Mouse (Mus musculus): ENCODE measurements around the gene Itgb5. TPM values are rescaled to one million over a fixed set of nuclear protein-coding genes. Genes with fewer than 3 reads are reported as not detected.

Gene Itgb5
- polyA plus RNA-seq, 1 experiment from 2014 or later, result 21.3 TPM

DNA sequence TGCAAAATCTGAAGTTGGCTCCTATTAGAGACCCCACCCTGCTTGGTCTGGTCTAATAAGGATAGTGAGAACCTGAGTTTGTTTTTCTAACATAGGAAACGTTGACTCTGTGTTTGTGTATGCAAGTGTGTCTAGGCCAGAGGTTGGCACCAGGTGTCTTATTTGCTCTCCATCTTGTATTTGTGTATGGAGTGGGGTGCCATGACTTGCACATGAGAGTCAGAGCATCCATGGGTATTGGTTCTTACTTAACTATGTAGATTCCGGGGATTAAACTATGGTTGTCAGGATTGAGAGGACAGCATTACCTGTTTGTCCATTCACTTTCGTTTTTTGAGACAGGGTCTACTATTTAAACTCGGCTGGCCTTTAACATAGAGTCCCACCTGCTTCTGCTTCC lies 123.5 kb downstream of the Itgb5 start:
- H3K27me3 ChIP-seq, result no peaks in the 10 kb centered on the region
- no peak overlapping the region for H3K4me3 ChIP-seq
- peaks cover 39% of the 10 kb centered on the region for H3K36me3 ChIP-seq
- no peak overlapping the region for H3K27ac ChIP-seq (replicated peaks)
- H3K4me2 ChIP-seq, result no peak overlapping the region
- no peaks in the 10 kb centered on the region for H3K4me1 ChIP-seq (replicated peaks)
- 91% methylated on average over 4 of the region's 4 CpGs for WGBS
- no peaks in the 10 kb centered on the region for H3K9me3 ChIP-seq
- no peak for ATAC-seq (ENCODE audit: low FRiP score, low read depth)
- no peak overlapping the region for H3K9ac ChIP-seq

DNA sequence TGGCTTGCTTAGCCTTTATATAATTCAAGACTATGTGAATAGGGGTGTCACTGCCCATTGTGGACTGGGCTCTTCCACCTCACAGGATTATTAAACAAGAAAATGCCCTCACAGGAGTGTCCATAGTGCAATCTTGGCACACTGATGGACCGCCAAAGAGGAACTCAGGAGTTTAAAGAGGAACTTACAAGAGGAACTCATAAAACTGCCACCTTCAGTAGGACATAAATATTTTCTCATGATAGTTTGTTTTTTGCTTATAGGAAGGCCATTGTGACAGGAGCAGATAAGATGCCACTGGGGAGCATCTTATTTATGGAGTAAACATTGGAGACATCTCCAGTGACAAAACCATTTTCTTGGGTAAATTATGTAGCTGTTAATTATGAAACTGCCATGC lies 125.3 kb downstream of the Itgb5 start:
- H3K4me2 ChIP-seq, result no peak overlapping the region
- no peak overlapping the region for H3K9ac ChIP-seq
- no peaks in the 10 kb centered on the region for H3K27me3 ChIP-seq
- ATAC-seq (ENCODE audit: low FRiP score, low read depth), result no peak
- no peak overlapping the region for H3K4me3 ChIP-seq
- no peaks in the 10 kb centered on the region for H3K9me3 ChIP-seq
- peaks cover 49% of the 10 kb centered on the region for H3K36me3 ChIP-seq
- no peak overlapping the region for H3K27ac ChIP-seq (replicated peaks)
- 92% methylated on average over 1 of the region's 1 CpGs for WGBS
- no peaks in the 10 kb centered on the region for H3K4me1 ChIP-seq (replicated peaks)

- Histone ChIP-seq H3K4me3 (no peak overlapping the region), H3K9ac (no peak overlapping the region), H3K27me3 (no peaks in the 10 kb centered on the region), H3K4me2 (no peak overlapping the region), H3K9me3 (no peaks in the 10 kb centered on the region), H3K4me1 (replicated peaks) (peaks cover 13% of the 10 kb centered on the region), H3K36me3 (peaks cover 33% of the 10 kb centered on the region), H3K27ac (replicated peaks) (no peak overlapping the region)
- WGBS, result 92% methylated on average over 6 of the region's 6 CpGs
- ATAC-seq (ENCODE audit: low FRiP score, low read depth), result no peak
These were observed 134.0 kb downstream of the Itgb5 start for GRCm38 (mm10) chr16:33963509-33963908.

DNA sequence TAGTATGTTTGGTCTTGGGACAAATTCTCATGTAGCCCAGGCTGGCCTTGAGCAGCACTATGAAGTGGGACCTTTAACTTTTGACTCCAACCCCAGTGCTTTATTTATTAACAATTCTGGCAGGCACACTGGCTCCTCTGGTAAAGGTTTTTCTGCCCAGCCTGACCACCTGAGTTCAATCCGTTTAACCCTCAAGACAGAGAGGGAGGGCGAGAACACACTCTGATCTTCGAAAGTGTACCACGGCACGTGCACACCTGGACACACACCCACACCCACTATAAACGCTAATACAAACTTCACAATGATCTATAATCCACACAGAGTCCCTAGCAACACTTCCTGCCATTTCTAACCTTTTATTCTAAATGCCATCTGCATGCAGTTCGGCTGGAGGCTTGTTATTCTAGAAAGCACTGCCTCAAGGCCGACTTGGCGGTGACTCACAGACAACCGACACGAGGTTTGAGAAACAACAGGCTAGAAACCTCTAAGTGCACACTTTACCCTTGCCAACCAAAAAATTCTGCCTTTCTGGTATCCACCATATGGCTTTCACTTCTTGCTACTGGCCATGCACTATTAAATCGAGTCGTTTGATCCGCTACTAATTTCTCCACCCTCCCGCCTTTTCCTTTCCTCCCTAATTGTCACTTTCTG lies 136.5 kb downstream of the Itgb5 start:
- no peak for ATAC-seq (ENCODE audit: low FRiP score, low read depth)
- peaks cover 11% of the 10 kb centered on the region; the same call in 1 of the 2 replicates for H3K36me3 ChIP-seq
- peak overlapping the region; percentile 75 for H3K9ac ChIP-seq
- H3K27me3 ChIP-seq, result no peaks in the 10 kb centered on the region
- no peaks in the 10 kb centered on the region for H3K9me3 ChIP-seq
- peak overlapping the region; percentile 76 for H3K4me3 ChIP-seq
- 17% methylated on average over 15 of the region's 15 CpGs for WGBS
- peak overlapping the region; percentile 73 for H3K4me2 ChIP-seq
- 0 out of 2 replicates have a peak overlapping the region, but pooled peaks have one; percentile 32 for H3K27ac ChIP-seq (replicated peaks)
- peaks cover 13% of the 10 kb centered on the region for H3K4me1 ChIP-seq (replicated peaks)

DNA sequence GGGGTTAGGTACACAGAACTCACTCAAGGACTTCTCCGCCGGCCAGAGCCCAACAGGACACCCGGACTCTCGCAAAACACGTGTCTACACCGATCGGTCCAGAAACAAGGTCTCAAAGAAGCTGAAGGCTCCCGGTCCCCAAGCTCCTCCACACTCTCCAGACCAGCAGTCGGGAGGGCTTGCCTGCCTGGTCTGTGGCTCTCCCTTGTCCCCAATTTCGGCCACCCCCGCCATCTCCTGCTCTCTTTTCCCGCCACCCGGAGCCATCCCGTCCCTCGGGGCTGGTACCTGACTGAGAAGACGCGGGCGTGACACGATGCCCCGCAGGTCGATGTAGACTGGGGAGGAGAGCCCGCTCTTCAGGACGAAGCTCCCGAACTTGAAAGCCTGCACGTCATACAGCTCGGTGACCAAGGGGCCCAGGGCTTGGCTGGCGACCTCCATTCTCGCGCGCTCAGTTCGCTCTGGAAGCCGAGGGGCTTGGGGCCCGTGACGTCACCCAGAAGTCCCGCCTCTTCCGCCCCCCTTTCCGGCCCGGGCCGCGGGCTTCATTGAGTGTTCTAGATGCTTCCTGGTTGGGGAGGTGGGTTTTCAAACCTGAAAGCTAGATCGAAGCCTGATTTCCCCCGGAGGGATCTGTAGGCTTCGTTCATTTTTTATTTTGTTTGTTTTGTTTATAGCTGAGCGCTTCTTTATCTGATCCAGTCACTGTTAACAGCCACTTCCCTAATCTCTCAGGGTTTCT lies 137.2 kb downstream of the Itgb5 start, which contains the start of gene Umps:
Gene Umps, minus strand, starts transcription at position 501 of the 745 bp plus-strand sequence.
- peak; percentile 93 for ATAC-seq (ENCODE audit: low FRiP score, low read depth)
- H3K9ac ChIP-seq, result peak within 1 kb of the TSS; percentile 75
- peak within 1 kb of the TSS; percentile 32 for H3K27ac ChIP-seq (replicated peaks)
- H3K4me3 ChIP-seq, result peak within 1 kb of the TSS; percentile 76
- H3K4me2 ChIP-seq, result peak within 1 kb of the TSS; percentile 73
- H3K9me3 ChIP-seq, result no peaks in the 10 kb centered on the region
- peaks cover 4% of the 10 kb centered on the region; the same call in 1 of the 2 replicates for H3K36me3 ChIP-seq
- no peaks in the 10 kb centered on the region for H3K27me3 ChIP-seq
- peaks cover 13% of the 10 kb centered on the region for H3K4me1 ChIP-seq (replicated peaks)
- 1% methylated on average over 44 of the region's 44 CpGs for WGBS

GRCm38 (mm10) chr16:33967283-33967640 lies 137.8 kb downstream of the Itgb5 start:
- ATAC-seq (ENCODE audit: low FRiP score, low read depth), result peak; percentile 57; the same call in 1 of the 2 replicates
- Histone ChIP-seq H3K27me3 (no peaks in the 10 kb centered on the region), H3K9me3 (no peaks in the 10 kb centered on the region), H3K4me3 (peak overlapping the region; percentile 76), H3K27ac (replicated peaks) (peak overlapping the region; percentile 32), H3K4me1 (replicated peaks) (peaks cover 13% of the 10 kb centered on the region), H3K9ac (peak overlapping the region; percentile 75), H3K36me3 (no peaks in the 10 kb centered on the region), H3K4me2 (peak overlapping the region; percentile 73)
- 74% methylated on average over 2 of the region's 2 CpGs for WGBS

GRCm38 (mm10) chr16:33979855-33980254 lies 150.4 kb downstream of the Itgb5 start:
- H3K4me1 ChIP-seq (replicated peaks), result no peaks in the 10 kb centered on the region
- H3K36me3 ChIP-seq, result peaks cover 43% of the 10 kb centered on the region
- no peak overlapping the region for H3K4me2 ChIP-seq
- WGBS, result 35% methylated on average over 2 of the region's 2 CpGs
- H3K27ac ChIP-seq (replicated peaks), result no peak overlapping the region
- H3K27me3 ChIP-seq, result no peaks in the 10 kb centered on the region
- no peak overlapping the region for H3K4me3 ChIP-seq
- ATAC-seq (ENCODE audit: low FRiP score, low read depth), result no peak
- H3K9ac ChIP-seq, result no peak overlapping the region
- H3K9me3 ChIP-seq, result no peaks in the 10 kb centered on the region

DNA sequence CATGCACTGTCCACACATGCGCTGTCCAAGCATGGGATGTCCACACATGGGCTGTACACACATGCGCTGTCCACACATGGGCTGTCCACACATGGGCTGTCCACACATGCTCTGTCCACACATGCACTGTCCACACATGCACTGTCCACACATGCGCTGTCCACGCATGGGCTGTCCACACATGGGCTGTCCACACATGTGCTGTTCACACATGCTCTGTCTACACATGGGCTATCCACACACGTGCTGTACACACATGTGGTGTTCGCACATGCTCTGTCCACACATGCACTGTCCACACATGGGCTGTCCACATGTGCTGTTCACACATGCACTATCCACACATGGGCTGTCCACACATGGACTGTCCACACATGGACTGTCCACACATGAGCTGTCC lies 154.2 kb downstream of the Itgb5 start:
- no peaks in the 10 kb centered on the region for H3K27me3 ChIP-seq
- H3K4me1 ChIP-seq (replicated peaks), result no peaks in the 10 kb centered on the region
- 97% methylated on average over 6 of the region's 6 CpGs for WGBS
- no peak overlapping the region for H3K9ac ChIP-seq
- H3K4me3 ChIP-seq, result no peak overlapping the region
- no peak for ATAC-seq (ENCODE audit: low FRiP score, low read depth)
- H3K9me3 ChIP-seq, result no peaks in the 10 kb centered on the region
- no peak overlapping the region for H3K4me2 ChIP-seq
- H3K36me3 ChIP-seq, result peaks cover 13% of the 10 kb centered on the region; the same call in 1 of the 2 replicates
- H3K27ac ChIP-seq (replicated peaks), result no peak overlapping the region

GRCm38 (mm10) chr16:33985372-33985771 lies 155.9 kb downstream of the Itgb5 start:
- H3K27ac ChIP-seq (replicated peaks), result no peak overlapping the region
- no peaks in the 10 kb centered on the region for H3K4me1 ChIP-seq (replicated peaks)
- no peak for ATAC-seq (ENCODE audit: low FRiP score, low read depth)
- H3K27me3 ChIP-seq, result no peaks in the 10 kb centered on the region
- WGBS, result 89% methylated on average over 6 of the region's 6 CpGs
- no peak overlapping the region for H3K9ac ChIP-seq
- no peaks in the 10 kb centered on the region for H3K9me3 ChIP-seq
- no peak overlapping the region for H3K4me2 ChIP-seq
- peaks cover 11% of the 10 kb centered on the region; the same call in 1 of the 2 replicates for H3K36me3 ChIP-seq
- H3K4me3 ChIP-seq, result no peak overlapping the region

DNA sequence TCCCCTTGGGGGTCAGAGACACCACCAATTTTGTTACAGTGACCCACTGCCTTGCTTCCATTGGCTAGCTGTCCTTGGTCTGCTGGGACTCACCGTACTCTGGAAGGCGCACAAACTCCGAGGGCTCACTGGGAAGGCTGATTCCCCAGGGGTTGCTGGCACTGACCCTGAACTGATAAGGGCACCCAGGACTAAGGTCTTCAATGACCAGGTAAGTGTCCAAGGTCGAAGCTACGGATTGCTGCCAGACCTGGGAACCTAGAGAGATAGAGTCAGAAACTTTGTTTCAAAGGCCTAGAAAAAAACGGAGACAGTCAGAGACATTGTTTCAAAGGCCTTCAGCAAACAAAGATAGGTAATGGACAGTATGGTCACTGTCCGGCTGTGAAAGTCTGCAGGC lies 157.5 kb downstream of the Itgb5 start:
- Histone ChIP-seq H3K36me3 (peaks cover 4% of the 10 kb centered on the region; the same call in 1 of the 2 replicates), H3K9me3 (no peaks in the 10 kb centered on the region), H3K9ac (no peak overlapping the region), H3K4me1 (replicated peaks) (no peaks in the 10 kb centered on the region), H3K27ac (replicated peaks) (no peak overlapping the region), H3K27me3 (no peaks in the 10 kb centered on the region), H3K4me3 (no peak overlapping the region), H3K4me2 (no peak overlapping the region)
- ATAC-seq (ENCODE audit: low FRiP score, low read depth), result no peak
- WGBS, result 90% methylated on average over 7 of the region's 7 CpGs

DNA sequence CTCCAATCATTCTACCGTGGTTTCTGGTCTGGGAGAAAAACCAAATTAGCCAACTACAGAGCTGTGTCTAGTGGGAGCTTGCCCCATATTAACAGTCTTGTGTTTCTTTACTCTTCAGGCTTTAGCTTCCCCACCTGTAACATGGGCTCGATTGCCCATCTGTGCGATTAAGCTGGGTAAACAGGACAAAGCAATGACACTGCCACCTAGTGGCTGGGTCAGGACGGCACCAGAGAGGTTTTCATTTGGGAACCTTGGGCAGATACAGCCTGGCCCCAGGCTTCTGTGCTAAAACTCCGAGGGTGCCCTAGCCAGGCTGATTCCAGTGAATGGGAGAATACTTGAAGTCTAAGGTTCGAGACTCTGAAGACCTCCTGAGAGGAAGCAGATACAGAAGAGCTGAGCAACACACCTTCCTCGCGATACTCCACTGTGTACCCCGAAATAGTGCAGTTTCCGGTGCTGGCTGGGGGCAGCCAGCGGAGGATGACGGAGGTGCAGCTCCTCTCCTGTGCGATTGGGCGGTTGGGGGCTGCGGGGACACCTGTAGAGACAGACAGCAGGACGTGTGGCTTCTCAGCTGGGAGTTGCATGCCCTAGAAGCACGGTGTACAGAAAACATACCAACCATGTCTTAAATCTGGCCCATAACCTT lies 159.0 kb downstream of the Itgb5 start:
- Histone ChIP-seq H3K9ac (no peak overlapping the region), H3K4me1 (replicated peaks) (no peaks in the 10 kb centered on the region), H3K4me3 (no peak overlapping the region), H3K9me3 (no peaks in the 10 kb centered on the region), H3K27ac (replicated peaks) (no peak overlapping the region), H3K36me3 (peaks cover 4% of the 10 kb centered on the region; the same call in 1 of the 2 replicates), H3K27me3 (no peaks in the 10 kb centered on the region), H3K4me2 (no peak overlapping the region)
- WGBS, result 67% methylated on average over 17 of the region's 17 CpGs
- ATAC-seq (ENCODE audit: low FRiP score, low read depth), result no peak

DNA sequence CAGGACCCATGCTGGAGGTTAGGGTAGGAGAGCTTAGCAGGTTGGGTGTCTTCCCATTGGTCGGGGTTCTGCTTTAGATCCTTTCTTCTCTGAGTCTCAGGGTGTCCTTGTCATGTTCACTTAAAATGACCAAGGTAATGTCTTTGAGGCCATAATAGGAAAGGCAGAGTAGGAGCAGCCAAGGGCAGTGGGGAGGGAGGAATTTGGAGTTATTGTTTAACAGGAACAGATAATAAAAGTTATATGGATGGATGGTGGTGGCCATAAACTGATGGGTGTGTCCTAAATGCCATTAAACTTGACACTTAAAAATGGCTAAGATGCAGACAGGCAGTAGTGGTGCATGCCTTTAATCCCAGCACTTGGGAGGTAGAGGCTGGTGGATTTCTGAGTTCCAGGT lies 159.6 kb downstream of the Itgb5 start:
- no peak overlapping the region for H3K27ac ChIP-seq (replicated peaks)
- 87% methylated on average over 1 of the region's 1 CpGs for WGBS
- ATAC-seq (ENCODE audit: low FRiP score, low read depth), result no peak

More for the DNA sequence above, 159.6 kb downstream of the Itgb5 start:
- H3K9me3 ChIP-seq, result no peaks in the 10 kb centered on the region
- H3K9ac ChIP-seq, result no peak overlapping the region
- H3K27me3 ChIP-seq, result no peaks in the 10 kb centered on the region
- H3K4me1 ChIP-seq (replicated peaks), result 0 out of 2 replicates have a peak, but pooled peaks cover 1% of the 10 kb centered on the region
- H3K4me3 ChIP-seq, result no peak overlapping the region
- peaks cover 4% of the 10 kb centered on the region; the same call in 1 of the 2 replicates for H3K36me3 ChIP-seq
- H3K4me2 ChIP-seq, result no peak overlapping the region
